Mouse (Mus musculus): ENCODE measurements at regions not wholly inside any gene's neighbourhood (a gene's known extent, or its start where the extent isn't known, plus 50 kb on each side); places are given as distances from the start of the nearest gene placed in this dataset.

DNA sequence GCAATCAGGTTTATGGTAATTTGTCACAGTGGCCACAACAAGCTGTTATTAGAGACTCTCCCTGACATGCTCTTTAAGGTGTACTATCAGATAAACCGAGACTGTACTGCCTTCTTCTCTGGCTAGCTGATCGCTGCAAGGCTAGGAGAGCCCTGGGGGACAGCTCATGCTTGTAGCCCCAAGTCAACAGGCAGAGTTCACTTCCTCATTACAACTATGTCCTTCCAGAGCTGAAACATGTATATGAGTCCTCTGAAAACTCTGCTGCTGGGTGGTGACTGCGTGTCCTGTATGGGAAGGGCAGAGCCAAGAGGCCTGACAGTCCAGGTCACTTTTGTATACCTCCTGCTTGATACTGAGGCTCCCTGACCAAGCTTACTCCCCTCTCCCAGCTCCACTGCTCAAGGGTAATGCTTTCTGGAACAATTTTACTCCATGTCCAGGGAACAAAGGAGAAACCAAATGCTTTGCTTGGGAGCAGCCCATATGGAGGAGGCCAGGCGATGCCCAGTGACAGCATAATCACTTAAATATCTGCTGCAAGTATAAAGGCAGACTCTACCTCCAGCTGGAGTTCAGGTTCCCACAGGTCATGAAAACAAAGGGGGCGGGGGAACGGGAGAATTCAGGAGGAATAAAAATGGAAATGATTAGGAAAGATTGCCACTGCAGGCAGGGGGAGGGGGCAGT, 284.3 kb downstream of the Bcl11a start:
- TF ChIP-seq CTCF (IDR thresholded peaks at IDR 0.05) (no peak), EP300 (IDR thresholded peaks at IDR 0.05) (no peak)

Data from lung, postnatal 0 days (tissue).